Mouse (Mus musculus): Measurements from ENCODE around the gene Pth1r. TPM values are rescaled to one million over a fixed set of nuclear protein-coding genes. Genes with fewer than 3 reads are reported as not detected.

The Pth1r gene
- polyA plus RNA-seq, 1 experiment from 2014 or later, result 97.8 TPM

GRCm38 (mm10) chr9:110678886-110679285, 68.1 kb downstream of the Pth1r start:
- WGBS, result 65% methylated on average over 5 of the region's 5 CpGs
- ATAC-seq (ENCODE audit: insufficient read depth) (no peak), DNase-seq (no peak)
- Histone ChIP-seq H3K4me3 (ENCODE audit: low read depth, low read length) (no peak overlapping the region), H3K4me1 (ENCODE audit: insufficient read depth) (peaks cover 4% of the 10 kb centered on the region; the same call in 1 of the 2 replicates), H3K36me3 (ENCODE audit: insufficient read depth) (0 out of 2 replicates have a peak, but pooled peaks cover 3% of the 10 kb centered on the region), H3K27ac (ENCODE audit: low read depth) (no peak overlapping the region), H3K9ac (no peak overlapping the region), H3K27me3 (ENCODE audit: insufficient read depth, low read length) (no peaks in the 10 kb centered on the region), H3K4me2 (no peak overlapping the region), H3K9me3 (ENCODE audit: low read depth, low read length) (no peaks in the 10 kb centered on the region)
- TF ChIP-seq CTCF (IDR thresholded peaks at IDR 0.05; ENCODE audit: low read depth), result no peak

DNA sequence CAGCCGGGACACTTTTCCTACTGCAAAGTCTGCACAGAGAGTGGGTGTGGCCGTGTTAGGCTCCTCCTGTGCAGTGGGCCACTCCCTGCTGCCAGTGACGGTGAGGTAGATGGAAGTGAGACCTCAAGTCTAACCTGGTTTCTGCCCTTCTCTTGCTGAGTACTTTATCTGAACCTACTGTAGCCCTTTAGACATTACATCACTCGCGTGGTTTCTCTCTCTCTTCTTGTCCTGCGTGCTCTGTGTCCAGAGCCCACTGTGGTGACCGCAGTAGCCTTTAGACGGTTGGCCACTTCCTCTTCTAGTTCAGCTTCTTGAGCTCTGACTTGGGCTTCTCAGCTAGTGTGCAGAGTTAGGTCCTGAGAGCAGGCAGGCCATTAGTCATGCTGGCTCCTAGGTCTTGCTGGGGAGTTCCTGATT, 70.4 kb downstream of the Pth1r start:
- TF ChIP-seq CTCF (IDR thresholded peaks at IDR 0.05; ENCODE audit: low read depth), result no peak
- no peaks in the 10 kb centered on the region for H3K9me3 ChIP-seq (ENCODE audit: low read depth, low read length)
- no peak overlapping the region for H3K4me2 ChIP-seq
- H3K9ac ChIP-seq, result no peak overlapping the region
- H3K4me3 ChIP-seq (ENCODE audit: low read depth, low read length), result no peak overlapping the region
- DNase-seq (no peak), ATAC-seq (ENCODE audit: insufficient read depth) (no peak)
- 72% methylated on average over 8 of the region's 8 CpGs for WGBS
- peaks cover 5% of the 10 kb centered on the region; the same call in 1 of the 2 replicates for H3K4me1 ChIP-seq (ENCODE audit: insufficient read depth)
- no peaks in the 10 kb centered on the region for H3K27me3 ChIP-seq (ENCODE audit: insufficient read depth, low read length)
- no peak overlapping the region for H3K27ac ChIP-seq (ENCODE audit: low read depth)
- H3K36me3 ChIP-seq (ENCODE audit: insufficient read depth), result 0 out of 2 replicates have a peak, but pooled peaks cover 3% of the 10 kb centered on the region

DNA sequence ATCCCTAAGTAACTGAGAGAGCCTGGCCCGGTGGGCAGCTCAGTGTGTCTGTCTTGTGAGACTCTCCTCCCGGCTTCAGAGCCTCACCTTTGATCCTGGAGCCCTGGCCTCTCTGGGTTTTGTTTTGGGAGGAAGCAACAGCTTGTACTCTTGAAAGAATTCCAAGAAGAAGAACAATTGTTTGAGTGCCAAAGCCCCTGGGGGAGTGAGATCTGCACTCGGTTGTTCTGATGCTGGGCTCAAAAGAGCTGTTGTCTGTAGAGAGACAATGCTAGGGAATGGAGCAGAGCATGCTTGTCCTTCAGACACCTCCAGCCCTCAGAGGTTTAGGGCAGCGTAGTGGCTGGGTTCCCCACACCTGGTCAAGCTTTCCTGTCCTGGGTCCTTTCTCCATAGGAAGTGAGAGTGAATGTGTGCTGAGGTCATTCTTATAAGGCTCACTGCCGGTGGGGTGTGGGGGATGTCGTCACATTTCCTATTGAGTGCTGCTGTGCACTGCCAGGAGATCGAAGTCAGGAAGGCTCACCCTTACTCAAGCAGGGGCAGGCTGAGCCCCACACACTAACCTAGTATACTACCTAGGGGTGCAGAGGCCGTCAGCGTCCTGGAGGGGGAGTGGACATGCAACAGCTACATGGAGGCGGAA, 73.7 kb downstream of the Pth1r start:
- 60% methylated on average over 10 of the region's 10 CpGs for WGBS
- peaks cover 5% of the 10 kb centered on the region; the same call in 1 of the 2 replicates for H3K4me1 ChIP-seq (ENCODE audit: insufficient read depth)
- no peak overlapping the region for H3K4me3 ChIP-seq (ENCODE audit: low read depth, low read length)
- ATAC-seq (ENCODE audit: insufficient read depth) (no peak; the same call in 1 of the 2 replicates), DNase-seq (peak; percentile 35)
- no peaks in the 10 kb centered on the region for H3K9me3 ChIP-seq (ENCODE audit: low read depth, low read length)
- 0 out of 2 replicates have a peak, but pooled peaks cover 3% of the 10 kb centered on the region for H3K36me3 ChIP-seq (ENCODE audit: insufficient read depth)
- 0 out of 2 replicates have a peak, but pooled peaks have one; percentile 8 for TF ChIP-seq CTCF (IDR thresholded peaks at IDR 0.05; ENCODE audit: low read depth)
- H3K27ac ChIP-seq (ENCODE audit: low read depth), result peak overlapping the region; percentile 44; the same call in 1 of the 2 replicates
- H3K4me2 ChIP-seq, result no peak overlapping the region
- H3K27me3 ChIP-seq (ENCODE audit: insufficient read depth, low read length), result no peaks in the 10 kb centered on the region
- H3K9ac ChIP-seq, result no peak overlapping the region

- H3K4me3 ChIP-seq (ENCODE audit: low read depth, low read length), result no peak overlapping the region
- peak; percentile 55 for DNase-seq
- peak; percentile 48; the same call in 1 of the 2 replicates for ATAC-seq (ENCODE audit: insufficient read depth)
- 0 out of 2 replicates have a peak, but pooled peaks cover 3% of the 10 kb centered on the region for H3K36me3 ChIP-seq (ENCODE audit: insufficient read depth)
- H3K4me2 ChIP-seq, result no peak overlapping the region
- no peak overlapping the region for H3K27ac ChIP-seq (ENCODE audit: low read depth)
- H3K27me3 ChIP-seq (ENCODE audit: insufficient read depth, low read length), result no peaks in the 10 kb centered on the region
- H3K9me3 ChIP-seq (ENCODE audit: low read depth, low read length), result no peaks in the 10 kb centered on the region
- peak; percentile 79 for TF ChIP-seq CTCF (IDR thresholded peaks at IDR 0.05; ENCODE audit: low read depth)
- H3K9ac ChIP-seq, result no peak overlapping the region
- 63% methylated on average over 7 of the region's 7 CpGs for WGBS
- H3K4me1 ChIP-seq (ENCODE audit: insufficient read depth), result peaks cover 5% of the 10 kb centered on the region; the same call in 1 of the 2 replicates
Observed at GRCm38 (mm10) chr9:110672462-110673106, 74.4 kb downstream of the Pth1r start.

Other genes with a start within 250 kb of the Pth1r start
- gene Setd2, start 214.5 kb downstream of the Pth1r start, polyA plus RNA-seq (2014; fragmentation: Nextera tagmentation; extraction: Ambion mirVana), result 51.4 and 55.6 TPM in 2 replicates
- 26.7 and 29.9 TPM in 2 replicates for gene Nradd, start 122.7 kb downstream of the Pth1r start, polyA plus RNA-seq (2014; fragmentation: Nextera tagmentation; extraction: Ambion mirVana)
- gene Nbeal2, start 93.0 kb downstream of the Pth1r start, polyA plus RNA-seq (2014; fragmentation: Nextera tagmentation; extraction: Ambion mirVana), result 3.2 and 3.8 TPM in 2 replicates
- gene Ccdc12, start 90.6 kb downstream of the Pth1r start, polyA plus RNA-seq (2014; fragmentation: Nextera tagmentation; extraction: Ambion mirVana), result 143 and 155 TPM in 2 replicates
- gene Myl3, start 5.3 kb downstream of the Pth1r start, polyA plus RNA-seq (2014; fragmentation: Nextera tagmentation; extraction: Ambion mirVana), result 1.9 TPM in 2 replicates
- gene Prss42, start 51.0 kb upstream of the Pth1r start, polyA plus RNA-seq (2014; fragmentation: Nextera tagmentation; extraction: Ambion mirVana), result not detected in 2 replicates
- not detected in 2 replicates for gene Prss44, start 66.8 kb upstream of the Pth1r start, polyA plus RNA-seq (2014; fragmentation: Nextera tagmentation; extraction: Ambion mirVana)
- gene Prss43, start 79.5 kb upstream of the Pth1r start, polyA plus RNA-seq (2014; fragmentation: Nextera tagmentation; extraction: Ambion mirVana), result not detected in 2 replicates
- 0.15 TPM in 1 of 2 replicates, not detected in the other for gene Prss45, start 87.4 kb upstream of the Pth1r start, polyA plus RNA-seq (2014; fragmentation: Nextera tagmentation; extraction: Ambion mirVana)
- not detected in 2 replicates for gene Prss46, start 97.4 kb upstream of the Pth1r start, polyA plus RNA-seq (2014; fragmentation: Nextera tagmentation; extraction: Ambion mirVana)
- gene Prss50, start 110.8 kb upstream of the Pth1r start, polyA plus RNA-seq (2014; fragmentation: Nextera tagmentation; extraction: Ambion mirVana), result not detected in 2 replicates
- gene Als2cl, start 132.7 kb upstream of the Pth1r start, polyA plus RNA-seq (2014; fragmentation: Nextera tagmentation; extraction: Ambion mirVana), result 4.5 and 5.1 TPM in 2 replicates
- gene Tmie, start 133.0 kb upstream of the Pth1r start, polyA plus RNA-seq (2014; fragmentation: Nextera tagmentation; extraction: Ambion mirVana), result 0.21 and 0.31 TPM in 2 replicates
- gene Fam240a, start 169.7 kb upstream of the Pth1r start, polyA plus RNA-seq (2014; fragmentation: Nextera tagmentation; extraction: Ambion mirVana), result not detected in 2 replicates
- not detected in 2 replicates for gene Tdgf1, start 199.0 kb upstream of the Pth1r start, polyA plus RNA-seq (2014; fragmentation: Nextera tagmentation; extraction: Ambion mirVana)
- 0.12 TPM in 1 of 2 replicates, not detected in the other for gene Lrrc2, start 204.4 kb upstream of the Pth1r start, polyA plus RNA-seq (2014; fragmentation: Nextera tagmentation; extraction: Ambion mirVana)
- gene Rtp3, start 243.4 kb upstream of the Pth1r start, polyA plus RNA-seq (2014; fragmentation: Nextera tagmentation; extraction: Ambion mirVana), result 0.15 and 0.41 TPM in 2 replicates